Mouse (Mus musculus): ENCODE data around the gene Fmo5. TPM values are rescaled to one million over a fixed set of nuclear protein-coding genes. Genes with fewer than 3 reads are reported as not detected.

Gene Fmo5
- polyA plus RNA-seq, 1 experiment from 2014 or later, result 26.4 TPM

DNA sequence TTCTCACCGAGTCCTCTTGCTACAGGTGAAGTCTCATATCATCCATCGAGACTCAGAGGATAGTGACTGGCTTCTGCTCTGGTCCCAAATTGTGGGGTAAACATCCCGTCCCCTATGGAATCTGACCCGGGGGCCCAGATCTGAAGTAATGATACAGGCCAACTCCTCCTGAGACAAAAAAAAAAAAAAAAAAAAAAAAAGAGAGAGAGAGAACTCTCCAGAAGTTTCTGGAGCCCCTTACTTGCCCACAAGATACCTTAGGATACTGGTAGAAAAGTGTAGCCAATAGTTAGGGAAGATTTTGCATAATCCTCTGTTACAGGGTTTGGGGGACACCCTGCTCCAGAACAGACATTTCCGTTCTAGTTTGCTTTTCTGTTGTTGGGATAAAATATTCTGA, 54.0 kb downstream of the Fmo5 start:
- 30% methylated on average over 5 of the region's 5 CpGs for WGBS
- no peak for DNase-seq (ENCODE audit: low spot score)
- no peak overlapping the region for H3K9ac ChIP-seq (ENCODE audit: low read length)
- H3K4me3 ChIP-seq (ENCODE audit: low read depth, low read length), result no peak overlapping the region
- peak overlapping the region; percentile 75 for H3K4me2 ChIP-seq (replicated peaks; ENCODE audit: low read depth)
- H3K36me3 ChIP-seq (ENCODE audit: control insufficient read depth, insufficient read depth, low read length), result no peaks in the 10 kb centered on the region
- no peaks in the 10 kb centered on the region for H3K27me3 ChIP-seq (ENCODE audit: control insufficient read depth, insufficient read depth, low read length)
- H3K27ac ChIP-seq (replicated peaks), result no peak overlapping the region
- no peaks in the 10 kb centered on the region for H3K9me3 ChIP-seq (ENCODE audit: control insufficient read depth, low read length)
- TF ChIP-seq EP300 (optimal IDR thresholded peaks at IDR 0.05) (no peak), CTCF (IDR thresholded peaks at IDR 0.05; ENCODE audit: low read depth) (no peak)
- no peak for ATAC-seq (ENCODE audit: low FRiP score, low TSS enrichment)
- H3K4me1 ChIP-seq (replicated peaks; ENCODE audit: control insufficient read depth, insufficient read depth), result peaks cover 4% of the 10 kb centered on the region; the same call in 1 of the 2 replicates

DNA sequence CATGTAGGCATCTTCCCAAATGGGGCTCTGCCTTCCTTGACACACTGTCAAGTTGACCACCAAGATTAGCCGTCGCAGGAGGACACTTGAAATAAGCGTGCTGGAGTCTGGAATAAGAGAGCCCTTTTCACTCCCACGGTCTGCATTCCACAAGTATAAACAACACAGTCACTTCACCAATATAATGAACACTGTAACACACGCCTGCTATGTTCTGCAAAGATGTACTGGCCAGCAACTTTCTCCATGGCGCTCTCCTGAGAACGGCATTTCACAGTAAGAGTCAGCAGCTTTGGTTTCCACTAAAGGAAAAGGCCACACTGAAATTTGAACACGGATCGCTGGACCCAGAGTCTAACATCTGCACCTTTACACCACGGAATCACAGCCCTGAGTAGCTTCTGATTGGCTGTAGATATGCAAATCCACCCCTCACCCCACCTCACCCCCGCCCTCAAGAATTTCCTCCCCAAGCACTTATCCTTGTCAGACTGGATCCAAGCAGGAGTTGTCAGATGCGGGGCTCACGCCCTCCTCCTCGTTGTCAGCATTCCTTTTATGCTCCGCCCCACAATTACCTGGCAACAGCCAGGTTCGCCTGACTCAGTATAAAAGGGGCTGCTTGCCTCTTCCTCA, 55.1 kb downstream of the Fmo5 start:
- H3K4me3 ChIP-seq (ENCODE audit: low read depth, low read length), result 0 out of 2 replicates have a peak overlapping the region, but pooled peaks have one; percentile 4
- H3K9me3 ChIP-seq (ENCODE audit: control insufficient read depth, low read length), result no peaks in the 10 kb centered on the region
- ATAC-seq (ENCODE audit: low FRiP score, low TSS enrichment) (peak; percentile 51), DNase-seq (ENCODE audit: low spot score) (peak; percentile 55)
- 10% methylated on average over 16 of the region's 16 CpGs for WGBS
- TF ChIP-seq EP300 (optimal IDR thresholded peaks at IDR 0.05), result no peak
- no peak for TF ChIP-seq CTCF (IDR thresholded peaks at IDR 0.05; ENCODE audit: low read depth)
- H3K9ac ChIP-seq (ENCODE audit: low read length), result no peak overlapping the region
- no peaks in the 10 kb centered on the region for H3K27me3 ChIP-seq (ENCODE audit: control insufficient read depth, insufficient read depth, low read length)
- H3K4me2 ChIP-seq (replicated peaks; ENCODE audit: low read depth), result peak overlapping the region; percentile 14; the same call in 1 of the 2 replicates
- peaks cover 4% of the 10 kb centered on the region; the same call in 1 of the 2 replicates for H3K4me1 ChIP-seq (replicated peaks; ENCODE audit: control insufficient read depth, insufficient read depth)
- H3K27ac ChIP-seq (replicated peaks), result peak overlapping the region; percentile 61
- H3K36me3 ChIP-seq (ENCODE audit: control insufficient read depth, insufficient read depth, low read length), result no peaks in the 10 kb centered on the region

GRCm38 (mm10) chr3:97686372-97687117, 57.9 kb downstream of the Fmo5 start:
- peaks cover 4% of the 10 kb centered on the region; the same call in 1 of the 2 replicates for H3K4me1 ChIP-seq (replicated peaks; ENCODE audit: control insufficient read depth, insufficient read depth)
- no peaks in the 10 kb centered on the region for H3K9me3 ChIP-seq (ENCODE audit: control insufficient read depth, low read length)
- H3K4me3 ChIP-seq (ENCODE audit: low read depth, low read length), result no peak overlapping the region
- WGBS, result 82% methylated on average over 4 of the region's 4 CpGs
- H3K9ac ChIP-seq (ENCODE audit: low read length), result no peak overlapping the region
- ATAC-seq (ENCODE audit: low FRiP score, low TSS enrichment) (no peak), DNase-seq (ENCODE audit: low spot score) (no peak)
- TF ChIP-seq EP300 (optimal IDR thresholded peaks at IDR 0.05) (no peak), CTCF (IDR thresholded peaks at IDR 0.05; ENCODE audit: low read depth) (no peak)
- no peak overlapping the region for H3K4me2 ChIP-seq (replicated peaks; ENCODE audit: low read depth)
- H3K27me3 ChIP-seq (ENCODE audit: control insufficient read depth, insufficient read depth, low read length), result no peaks in the 10 kb centered on the region
- H3K36me3 ChIP-seq (ENCODE audit: control insufficient read depth, insufficient read depth, low read length), result no peaks in the 10 kb centered on the region
- no peak overlapping the region for H3K27ac ChIP-seq (replicated peaks)

- Histone ChIP-seq H3K4me3 (ENCODE audit: low read depth, low read length) (no peak overlapping the region), H3K4me2 (replicated peaks; ENCODE audit: low read depth) (no peak overlapping the region), H3K4me1 (replicated peaks; ENCODE audit: control insufficient read depth, insufficient read depth) (no peaks in the 10 kb centered on the region), H3K9ac (ENCODE audit: low read length) (no peak overlapping the region), H3K9me3 (ENCODE audit: control insufficient read depth, low read length) (no peaks in the 10 kb centered on the region), H3K27ac (replicated peaks) (no peak overlapping the region), H3K36me3 (ENCODE audit: control insufficient read depth, insufficient read depth, low read length) (no peaks in the 10 kb centered on the region), H3K27me3 (ENCODE audit: control insufficient read depth, insufficient read depth, low read length) (no peaks in the 10 kb centered on the region)
- ATAC-seq (ENCODE audit: low FRiP score, low TSS enrichment) (no peak), DNase-seq (ENCODE audit: low spot score) (no peak)
- 72% methylated on average over 2 of the region's 2 CpGs for WGBS
- TF ChIP-seq CTCF (IDR thresholded peaks at IDR 0.05; ENCODE audit: low read depth) (no peak), EP300 (optimal IDR thresholded peaks at IDR 0.05) (no peak)
Measured at GRCm38 (mm10) chr3:97689289-97689688, 60.7 kb downstream of the Fmo5 start.

GRCm38 (mm10) chr3:97690590-97690989, 62.0 kb downstream of the Fmo5 start:
- H3K9ac ChIP-seq (ENCODE audit: low read length), result no peak overlapping the region
- no peaks in the 10 kb centered on the region for H3K27me3 ChIP-seq (ENCODE audit: control insufficient read depth, insufficient read depth, low read length)
- no peak overlapping the region for H3K4me2 ChIP-seq (replicated peaks; ENCODE audit: low read depth)
- H3K36me3 ChIP-seq (ENCODE audit: control insufficient read depth, insufficient read depth, low read length), result no peaks in the 10 kb centered on the region
- no peaks in the 10 kb centered on the region for H3K4me1 ChIP-seq (replicated peaks; ENCODE audit: control insufficient read depth, insufficient read depth)
- no peak for TF ChIP-seq EP300 (optimal IDR thresholded peaks at IDR 0.05)
- TF ChIP-seq CTCF (IDR thresholded peaks at IDR 0.05; ENCODE audit: low read depth), result no peak
- no peak overlapping the region for H3K4me3 ChIP-seq (ENCODE audit: low read depth, low read length)
- DNase-seq (ENCODE audit: low spot score) (no peak), ATAC-seq (ENCODE audit: low FRiP score, low TSS enrichment) (0 out of 2 replicates have a peak, but pooled peaks have one; percentile 19)
- no peak overlapping the region for H3K27ac ChIP-seq (replicated peaks)
- 42% methylated on average over 7 of the region's 7 CpGs for WGBS
- no peaks in the 10 kb centered on the region for H3K9me3 ChIP-seq (ENCODE audit: control insufficient read depth, low read length)

Measured in stomach, postnatal 0 days (tissue).